Mouse (Mus musculus) liver, embryonic 12.5 days (tissue): ENCODE data around the gene Gm8298. TPM values are rescaled to one million over a fixed set of nuclear protein-coding genes. Genes with fewer than 3 reads are reported as not detected.
"Not testable (repeated sequence)": the region's sequence is repeated elsewhere in the genome, so short reads cannot be mapped to it uniquely, and the experiment has no call there.

Source experiments
- ATAC-seq: fragments of 200-750 bp; cut with Nextera tagmentation; 2 replicates; pipeline ENCODE4 v1.8.0; 2017; ENCODE audit warnings: moderate number of reproducible peaks, mild to moderate bottlenecking, moderate library complexity
- H3K27ac ChIP-seq: fragments of 300-500 bp; sonication (generic); 2 replicates; pipeline ENCODE4 v1.5.1; 2016; ENCODE audit warnings: mild to moderate bottlenecking
- H3K27me3 ChIP-seq: fragments of 300-500 bp; sonication (generic); replicated peaks from 2 replicates; pipeline ENCODE4 v1.6.1; 2016; ENCODE audit warnings: mild to moderate bottlenecking, moderate library complexity
- H3K36me3 ChIP-seq: fragments of 300-500 bp; sonication (generic); 2 replicates; pipeline ENCODE4 v1.6.1; 2016; ENCODE audit warnings: mild to moderate bottlenecking, moderate library complexity
- H3K4me1 ChIP-seq: fragments of 300-500 bp; sonication (generic); 2 replicates; pipeline ENCODE4 v1.6.1; 2016
- H3K4me2 ChIP-seq: fragments of 300-500 bp; sonication (generic); 2 replicates; pipeline ENCODE4 v1.6.1; 2016; ENCODE audit warnings: mild to moderate bottlenecking, moderate library complexity
- H3K4me3 ChIP-seq: fragments of 300-500 bp; sonication (generic); 2 replicates; pipeline ENCODE4 v1.5.1; 2016; ENCODE audit warnings: mild to moderate bottlenecking, moderate library complexity
- H3K9ac ChIP-seq: fragments of 300-500 bp; sonication (generic); 2 replicates; pipeline ENCODE4 v1.6.1; 2016; ENCODE audit warnings: mild to moderate bottlenecking, moderate library complexity
- H3K9me3 ChIP-seq: fragments of 300-500 bp; sonication (generic); replicated peaks from 2 replicates; pipeline ENCODE4 v1.6.1; 2016; ENCODE audit warnings: mild to moderate bottlenecking, moderate library complexity
- WGBS: fragments of 180-500 bp; shearing (Covaris S2); methylation state at CpG from one replicate; pipeline ENCODE4 v1.1.7; 2016; ENCODE audit not compliant: insufficient replicate concordance; 5-methylcytosine and 5-hydroxymethylcytosine counted together
- polyA plus RNA-seq: library from polyadenylated mRNA; unstranded; fragments of >200 nt; fragmentation: Nextera tagmentation; extraction: Ambion mirVana; gene quantifications from 2 replicates; pipeline ENCODE4 v1.2.1, GENCODE M21; 2016

The Gm8298 gene
- not detected in 2 replicates for polyA plus RNA-seq

DNA sequence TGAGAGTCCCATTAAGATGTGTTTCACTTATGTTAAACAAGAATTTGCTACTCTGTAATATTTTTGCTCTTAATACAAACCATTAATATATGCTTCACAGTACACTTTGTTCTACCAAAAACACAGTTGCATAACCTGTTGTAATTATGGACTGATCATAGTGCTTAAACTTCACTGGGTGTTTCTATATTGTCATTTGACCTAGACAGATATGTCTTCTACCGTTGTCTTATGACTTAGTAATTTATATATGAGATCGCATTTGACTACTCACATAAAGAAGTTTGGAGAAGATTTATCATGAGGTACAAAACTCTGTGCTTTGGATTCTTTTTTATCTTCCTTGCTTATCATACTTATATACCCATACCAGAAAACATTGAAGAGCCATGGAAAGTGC lies at the start of gene Gm8298:
Gene Gm8298 (plus strand): TSS at position 301 of the 400 bp plus-strand sequence.
- no peaks in the 10 kb centered on the region for H3K9me3 ChIP-seq
- no peak within 1 kb of the TSS for H3K9ac ChIP-seq
- no peaks in the 10 kb centered on the region for H3K27me3 ChIP-seq
- no peaks in the 10 kb centered on the region for H3K36me3 ChIP-seq
- H3K4me3 ChIP-seq: no peak within 1 kb of the TSS
- 75% methylated on average over 2 of the region's 2 CpGs for WGBS
- no peak within 1 kb of the TSS for H3K4me2 ChIP-seq
- H3K4me1 ChIP-seq: no peaks in the 10 kb centered on the region
- H3K27ac ChIP-seq: no peak within 1 kb of the TSS
- ATAC-seq: no peak

GRCm38 (mm10) chr3:59813169-59813568 lies 47.7 kb upstream of the Gm8298 start:
- Histone ChIP-seq H3K9ac (no peak overlapping the region), H3K9me3 (no peaks in the 10 kb centered on the region), H3K4me2 (no peak overlapping the region), H3K27ac (no peak overlapping the region), H3K4me3 (no peak overlapping the region), H3K4me1 (no peaks in the 10 kb centered on the region), H3K27me3 (no peaks in the 10 kb centered on the region), H3K36me3 (no peaks in the 10 kb centered on the region)
- ATAC-seq: no peak

DNA sequence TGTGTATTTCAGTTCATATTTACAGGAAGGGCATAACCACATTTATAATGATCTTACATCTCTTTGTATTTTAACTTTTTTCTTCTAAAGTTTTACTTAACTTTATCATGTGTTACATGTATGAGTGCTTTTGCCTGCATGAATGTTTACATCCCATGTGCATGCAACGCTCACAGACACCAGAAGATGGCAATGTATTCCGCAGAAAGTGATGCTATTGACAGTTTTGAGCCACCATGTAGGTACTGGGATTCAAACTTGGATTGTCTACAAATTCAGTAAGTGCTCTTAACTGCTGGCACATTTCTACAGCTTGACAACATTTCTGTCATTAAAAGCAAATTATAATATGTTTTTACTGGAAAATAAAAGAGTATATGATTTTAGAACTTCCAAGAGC lies 9.9 kb downstream of the Gm8298 start:
- Histone ChIP-seq H3K4me2 (no peak overlapping the region), H3K4me3 (no peak overlapping the region), H3K27ac (no peak overlapping the region), H3K4me1 (no peaks in the 10 kb centered on the region), H3K9me3 (no peaks in the 10 kb centered on the region), H3K27me3 (no peaks in the 10 kb centered on the region), H3K9ac (no peak overlapping the region), H3K36me3 (no peaks in the 10 kb centered on the region)
- 13% methylated on average over 2 of the region's 2 CpGs for WGBS
- ATAC-seq: no peak

GRCm38 (mm10) chr3:59877601-59878000 lies 16.8 kb downstream of the Gm8298 start:
- H3K4me2 ChIP-seq, ATAC-seq, H3K4me3 ChIP-seq, H3K9ac ChIP-seq, H3K9me3 ChIP-seq, H3K36me3 ChIP-seq, H3K27me3 ChIP-seq, H3K4me1 ChIP-seq, H3K27ac ChIP-seq: not testable (repeated sequence)
- 48% methylated on average over 1 of the region's 1 CpGs for WGBS

DNA sequence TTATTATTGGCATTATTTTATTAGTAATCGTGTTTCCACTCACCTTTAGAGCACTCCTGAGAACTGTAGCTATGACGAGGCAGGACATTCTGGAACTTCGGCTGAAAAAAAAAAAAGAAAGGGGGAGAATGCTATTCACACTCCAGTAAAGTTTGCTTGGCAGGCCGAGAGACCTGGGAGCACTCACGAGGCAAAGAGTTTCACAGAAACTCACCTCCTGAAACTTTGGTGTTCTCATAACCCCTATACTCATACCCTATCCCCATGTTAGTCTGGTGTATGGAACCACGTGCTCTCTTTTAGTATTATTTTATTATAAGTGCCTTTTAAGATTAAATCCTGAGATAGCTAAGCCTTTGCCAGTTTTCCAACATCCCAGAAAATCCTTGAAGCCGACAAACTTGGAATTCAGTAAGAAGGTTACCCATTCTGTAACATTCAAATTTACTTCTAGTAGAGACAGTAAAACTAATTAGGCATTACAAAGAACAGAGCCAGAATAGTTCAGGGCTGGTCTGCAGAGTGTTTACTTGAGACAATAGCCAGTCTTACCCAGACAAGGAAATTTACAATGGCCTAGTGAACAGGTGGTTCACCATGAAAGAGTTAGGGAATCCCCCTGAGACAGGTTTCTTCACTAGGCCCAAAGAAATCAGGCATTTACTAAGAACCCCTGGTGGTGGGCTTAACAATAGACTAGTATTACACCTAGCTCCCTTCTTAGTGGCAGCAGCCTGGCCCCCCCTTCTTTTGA lies 19.1 kb downstream of the Gm8298 start:
- 65% methylated on average over 7 of the region's 7 CpGs for WGBS
- ATAC-seq, H3K4me1 ChIP-seq, H3K4me2 ChIP-seq, H3K27ac ChIP-seq, H3K36me3 ChIP-seq, H3K9me3 ChIP-seq, H3K27me3 ChIP-seq, H3K9ac ChIP-seq, H3K4me3 ChIP-seq: not testable (repeated sequence)

- WGBS: 53% methylated on average over 2 of the region's 2 CpGs
- Histone ChIP-seq H3K4me2 (no peak overlapping the region), H3K4me1 (no peaks in the 10 kb centered on the region), H3K9ac (no peak overlapping the region), H3K36me3 (no peaks in the 10 kb centered on the region), H3K4me3 (no peak overlapping the region), H3K9me3 (no peaks in the 10 kb centered on the region), H3K27ac (no peak overlapping the region), H3K27me3 (no peaks in the 10 kb centered on the region)
- no peak for ATAC-seq
Observed at GRCm38 (mm10) chr3:59893276-59893675, 32.4 kb downstream of the Gm8298 start.

- Histone ChIP-seq H3K9me3 (no peaks in the 10 kb centered on the region), H3K36me3 (no peaks in the 10 kb centered on the region), H3K4me2 (no peak within 1 kb of the TSS), H3K4me3 (no peak within 1 kb of the TSS), H3K27ac (no peak within 1 kb of the TSS), H3K4me1 (no peaks in the 10 kb centered on the region), H3K9ac (no peak within 1 kb of the TSS), H3K27me3 (no peaks in the 10 kb centered on the region)
- no peak for ATAC-seq
- WGBS: 76% methylated on average over 2 of the region's 2 CpGs
Observed at GRCm38 (mm10) chr3:59924914-59925313, 64.1 kb downstream of the Gm8298 start, which contains the start of gene C130079G13Rik. Gene C130079G13Rik, plus strand, starts transcription at chr3:59925214.

Other genes with a start within 250 kb of the Gm8298 start
- not detected in 2 replicates for gene Gm5538, start 131.3 kb upstream of the Gm8298 start, polyA plus RNA-seq
- gene C130079G13Rik, start 64.2 kb downstream of the Gm8298 start, polyA plus RNA-seq: not detected in 2 replicates
- not detected in 2 replicates for gene Aadacl2, start 145.7 kb downstream of the Gm8298 start, polyA plus RNA-seq
- gene Aadac, start 164.7 kb downstream of the Gm8298 start, polyA plus RNA-seq: 85.9 and 86.6 TPM in 2 replicates
- not detected in 2 replicates for gene Sucnr1, start 220.8 kb downstream of the Gm8298 start, polyA plus RNA-seq